Mouse (Mus musculus) mouse trophoblast stem cell (cell line): ENCODE measurements around the gene Fkbp11.

ENCODE experiments used
- in situ Hi-C, 2 experiments: fragments of 300-500 bp; cut with MseI, MboI; formaldehyde crosslinking; loops; 2 replicates in 1 of 2; 3 replicates in 1 of 2; pipeline ENCODE4 v1.15.1; 2025

Fkbp11 gene

GRCm38 (mm10) chr15:98740219-98740618 lies 12.2 kb upstream of the Fkbp11 start:
- in situ Hi-C loops = no loop called here

- in situ Hi-C loops = no loop called here
Measured at GRCm38 (mm10) chr15:98738796-98739195, 10.8 kb upstream of the Fkbp11 start.

- in situ Hi-C loops = no loop called here
Measured at GRCm38 (mm10) chr15:98737881-98738280, 9.9 kb upstream of the Fkbp11 start.

- in situ Hi-C loops = no loop called here
Measured at GRCm38 (mm10) chr15:98736521-98736920, 8.5 kb upstream of the Fkbp11 start.

- in situ Hi-C loops = no loop called here
Measured at GRCm38 (mm10) chr15:98733976-98734566, 6.1 kb upstream of the Fkbp11 start.

GRCm38 (mm10) chr15:98733370-98733769 lies 5.4 kb upstream of the Fkbp11 start:
- in situ Hi-C loops = no loop called here

- in situ Hi-C loops = no loop called here
Measured at GRCm38 (mm10) chr15:98732006-98732531, 4.1 kb upstream of the Fkbp11 start.

GRCm38 (mm10) chr15:98730790-98731189 lies 2.8 kb upstream of the Fkbp11 start:
- in situ Hi-C loops = no loop called here

GRCm38 (mm10) chr15:98729791-98730545 lies 2.0 kb upstream of the Fkbp11 start:
- in situ Hi-C loops = no loop called here

GRCm38 (mm10) chr15:98728366-98728765 lies 368 bp upstream of the Fkbp11 start:
- in situ Hi-C loops = no loop called here

- in situ Hi-C loops = no loop called here
Measured at GRCm38 (mm10) chr15:98726746-98727145, 1.3 kb downstream of the Fkbp11 start.

GRCm38 (mm10) chr15:98726079-98726478 lies 1.9 kb downstream of the Fkbp11 start:
- in situ Hi-C loops = no loop called here

GRCm38 (mm10) chr15:98724441-98724840 lies 3.6 kb downstream of the Fkbp11 start:
- in situ Hi-C loops = no loop called here

- in situ Hi-C loops = no loop called here
Measured at GRCm38 (mm10) chr15:98722854-98723253, 5.1 kb downstream of the Fkbp11 start.

GRCm38 (mm10) chr15:98722191-98722590 lies 5.8 kb downstream of the Fkbp11 start:
- in situ Hi-C loops = no loop called here

GRCm38 (mm10) chr15:98717301-98717700 lies 10.7 kb downstream of the Fkbp11 start:
- in situ Hi-C loops = no loop called here

GRCm38 (mm10) chr15:98714230-98714652 lies 13.8 kb downstream of the Fkbp11 start:
- in situ Hi-C loops = no loop called here

GRCm38 (mm10) chr15:98710442-98710841 lies 17.6 kb downstream of the Fkbp11 start:
- in situ Hi-C loops = no loop called here

GRCm38 (mm10) chr15:98707766-98708372 lies 20.1 kb downstream of the Fkbp11 start, which contains the start of gene Ccdc65:
Gene Ccdc65, plus strand, starts transcription at chr15:98708207.
- in situ Hi-C loops = no loop called here

GRCm38 (mm10) chr15:98704312-98704711 lies 23.7 kb downstream of the Fkbp11 start:
- in situ Hi-C loops = loop anchor here in 1 of 2 experiments (5.0 kb wide), 1 partner anchor 42 kb away; the partner anchor contains the start of gene Ddx23

- in situ Hi-C loops = loop anchor here in 1 of 2 experiments (5.0 kb wide), 1 partner anchor 37 kb away; the partner anchor contains the start of gene Ddx23
Measured at GRCm38 (mm10) chr15:98699190-98700105, 28.6 kb downstream of the Fkbp11 start.
